Mouse (Mus musculus): ENCODE results near the gene Hmgb4. TPM values are rescaled to one million over a fixed set of nuclear protein-coding genes. Genes with fewer than 3 reads are reported as not detected.

Gene Hmgb4
- total RNA-seq, 2 experiments from 2014 or later: not detected

DNA sequence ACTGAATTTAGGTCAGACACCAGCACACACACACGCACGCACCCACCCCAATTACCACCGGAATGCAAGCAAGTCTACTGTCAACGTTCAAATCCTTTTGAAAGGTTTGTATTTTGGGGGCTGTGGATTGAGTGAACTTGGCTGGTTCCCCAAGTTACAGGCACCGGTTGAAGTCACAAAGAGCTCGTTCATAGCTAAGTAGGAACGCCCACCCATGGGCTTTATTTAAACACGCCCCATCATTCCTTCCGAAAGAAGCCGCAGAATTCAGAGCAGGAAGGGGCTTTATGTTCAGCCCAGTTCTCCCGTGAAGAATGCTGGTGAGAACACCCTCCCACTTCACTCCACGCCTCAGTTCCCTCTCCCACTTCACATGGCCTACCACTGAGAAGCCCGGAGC lies 27.3 kb downstream of the Hmgb4 start:
- DNase-seq: no peak
- intact Hi-C loops (cut with DNase I; ENCODE audit: low total_unique reads): no loop called here

DNA sequence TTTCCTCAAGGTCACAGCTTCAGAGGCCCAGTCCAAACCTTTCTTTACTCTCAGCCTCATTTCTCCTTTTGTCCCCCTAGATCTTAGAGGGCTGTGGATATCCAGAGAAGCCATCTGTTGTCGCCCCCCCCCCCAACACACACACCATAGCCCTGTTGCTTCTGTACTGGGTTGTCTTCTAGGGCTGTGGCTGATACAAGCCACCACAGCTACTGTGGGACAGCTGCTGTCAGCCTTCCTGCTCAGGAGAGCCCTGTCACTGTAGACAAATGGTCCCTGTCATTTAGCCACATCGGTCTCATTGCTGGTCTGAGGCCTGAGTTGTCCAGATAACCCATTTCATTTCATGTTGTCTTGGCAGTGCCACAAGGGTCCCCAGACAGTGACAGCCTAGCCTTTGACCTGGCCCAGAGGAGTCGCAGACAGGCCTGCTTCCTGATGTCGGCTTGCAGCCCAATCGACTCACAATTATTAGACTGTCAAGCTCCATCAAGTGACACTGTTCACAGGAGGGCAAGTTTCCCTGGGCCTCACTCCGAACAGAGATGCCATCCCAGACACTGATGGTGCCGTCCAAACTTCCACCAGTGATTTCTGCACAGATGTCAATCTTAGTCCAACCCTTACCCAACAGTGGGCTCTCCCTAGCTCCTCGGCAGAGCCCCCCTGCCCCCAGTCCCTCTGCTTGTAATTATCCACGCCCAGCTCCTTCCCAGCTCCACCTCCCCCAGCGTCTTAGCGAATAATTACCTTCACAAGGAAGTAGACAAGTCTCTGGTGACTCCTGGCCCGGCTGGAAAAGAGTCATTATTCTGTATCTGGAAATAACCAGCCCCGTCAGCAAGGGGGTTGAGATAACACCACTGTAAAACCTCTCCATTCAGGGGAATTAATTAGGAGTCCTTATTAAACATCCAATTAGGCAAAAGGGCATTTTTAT lies 33.1 kb downstream of the Hmgb4 start:
- no peak for DNase-seq
- intact Hi-C loops (cut with DNase I; ENCODE audit: low total_unique reads): no loop called here

DNA sequence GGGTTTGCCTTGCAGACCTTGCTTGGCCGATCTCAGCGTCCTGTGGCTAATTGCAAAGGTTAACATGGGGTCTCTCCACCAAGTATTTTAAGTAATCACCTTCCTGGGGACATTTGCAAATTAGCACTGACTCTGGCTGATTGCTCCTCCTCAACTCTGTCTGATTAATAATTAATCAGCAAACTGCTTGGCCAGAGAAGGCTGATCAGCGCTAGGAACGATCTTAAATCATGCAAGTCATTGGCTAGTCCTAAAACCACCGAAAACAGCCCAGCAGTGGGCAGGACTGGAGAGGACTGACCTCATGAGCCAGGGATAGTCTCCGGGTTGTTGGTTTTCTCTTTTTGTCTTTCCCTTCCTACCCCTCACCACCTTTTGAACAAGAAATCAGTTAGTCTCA lies 36.3 kb downstream of the Hmgb4 start:
- intact Hi-C loops (cut with DNase I; ENCODE audit: low total_unique reads): no loop called here

DNA sequence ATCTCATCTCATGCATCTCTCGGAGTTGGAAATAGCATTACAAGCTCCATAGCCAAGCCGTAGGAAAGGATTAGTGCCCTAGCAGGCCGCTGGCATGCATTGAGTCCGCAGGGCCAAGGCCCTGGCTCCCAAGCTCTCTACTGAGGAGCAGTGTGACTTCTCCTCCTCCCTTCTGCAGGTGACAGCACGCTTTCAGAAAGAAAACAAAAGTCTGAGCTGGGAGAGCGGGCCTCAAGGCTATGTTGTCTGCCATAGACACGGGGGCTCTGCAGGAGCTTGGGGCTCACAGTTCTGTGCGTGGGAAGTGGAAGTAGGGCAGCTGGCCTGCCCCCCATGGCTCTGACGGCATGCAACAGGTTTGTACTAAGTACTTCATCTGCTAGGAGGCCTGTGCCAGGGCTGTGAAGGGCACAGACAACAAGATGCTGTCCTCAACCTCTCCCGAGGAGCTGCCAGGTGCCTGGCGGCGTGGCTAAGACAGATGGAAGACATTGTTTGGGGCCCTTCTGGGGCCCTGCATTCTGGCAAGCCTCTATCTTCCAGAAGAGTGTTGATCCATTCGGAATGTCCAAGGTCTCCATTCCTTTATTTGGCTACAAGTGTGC lies 42.7 kb downstream of the Hmgb4 start:
- intact Hi-C loops (cut with DNase I; ENCODE audit: low total_unique reads): no loop called here
- DNase-seq: no peak

More for the DNA sequence above, 36.3 kb downstream of the Hmgb4 start:
- no peak for DNase-seq
